Mouse (Mus musculus) gastrocnemius, postnatal 14 days (tissue): ENCODE data around the gene Asap3. TPM values are rescaled to one million over a fixed set of nuclear protein-coding genes. Genes with fewer than 3 reads are reported as not detected.

ENCODE experiments used
- DNase-seq: peaks from one replicate; pipeline ENCODE4 v3.0.0; 2021; ENCODE audit warnings: mixed read lengths
- intact Hi-C: fragments of 180-260 bp; cut with DNase I; formaldehyde crosslinking; loops from one replicate; pipeline ENCODE4 v1.15.1; 2025; ENCODE audit warnings: low total_unique reads
- total RNA-seq, 2 experiments: library from RNA; stranded (reverse); gene quantifications; 2 replicates each; pipeline ENCODE4 v1.2.3; 2021

Asap3 gene
- total RNA-seq, 2 experiments from 2014 or later: 4.0 to 5.9 TPM

GRCm38 (mm10) chr4:136284455-136284854 is 78.3 kb downstream of the Asap3 start, which contains the start of gene Zfp46:
TSS of gene Zfp46 (plus strand) at chr4:136284683.
- DNase-seq: peak; percentile 87
- intact Hi-C loops: no loop called here

- intact Hi-C loops: no loop called here
- no peak for DNase-seq
These were observed 78.7 kb downstream of the Asap3 start for GRCm38 (mm10) chr4:136284891-136285290.

DNA sequence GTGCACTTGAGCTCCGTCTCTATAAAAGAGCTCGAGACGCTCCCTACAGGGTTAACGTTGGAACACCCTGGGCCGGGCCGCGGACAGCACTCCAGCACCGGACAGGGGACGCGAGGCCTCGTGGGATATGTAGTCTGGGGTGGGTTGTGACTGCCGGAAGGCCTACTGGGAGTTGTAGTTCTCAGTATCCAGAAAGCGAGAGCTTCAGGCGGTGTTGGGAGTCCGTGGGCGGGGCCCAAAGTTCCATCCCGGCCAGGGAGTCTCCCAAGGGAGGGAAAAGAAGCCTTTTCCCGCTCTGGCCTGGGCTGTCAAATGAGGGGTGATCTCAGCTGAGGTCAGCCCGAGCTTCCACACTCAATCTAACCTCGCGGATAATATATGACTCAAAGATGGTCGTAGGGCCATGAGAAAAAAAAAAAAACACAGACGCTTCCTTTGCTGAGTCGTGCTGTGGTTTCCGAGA is 79.2 kb downstream of the Asap3 start:
- intact Hi-C loops: no loop called here
- peak; percentile 96 for DNase-seq

- DNase-seq: peak; percentile 97
- intact Hi-C loops: no loop called here
These were observed 79.7 kb downstream of the Asap3 start for GRCm38 (mm10) chr4:136285811-136286371.

DNA sequence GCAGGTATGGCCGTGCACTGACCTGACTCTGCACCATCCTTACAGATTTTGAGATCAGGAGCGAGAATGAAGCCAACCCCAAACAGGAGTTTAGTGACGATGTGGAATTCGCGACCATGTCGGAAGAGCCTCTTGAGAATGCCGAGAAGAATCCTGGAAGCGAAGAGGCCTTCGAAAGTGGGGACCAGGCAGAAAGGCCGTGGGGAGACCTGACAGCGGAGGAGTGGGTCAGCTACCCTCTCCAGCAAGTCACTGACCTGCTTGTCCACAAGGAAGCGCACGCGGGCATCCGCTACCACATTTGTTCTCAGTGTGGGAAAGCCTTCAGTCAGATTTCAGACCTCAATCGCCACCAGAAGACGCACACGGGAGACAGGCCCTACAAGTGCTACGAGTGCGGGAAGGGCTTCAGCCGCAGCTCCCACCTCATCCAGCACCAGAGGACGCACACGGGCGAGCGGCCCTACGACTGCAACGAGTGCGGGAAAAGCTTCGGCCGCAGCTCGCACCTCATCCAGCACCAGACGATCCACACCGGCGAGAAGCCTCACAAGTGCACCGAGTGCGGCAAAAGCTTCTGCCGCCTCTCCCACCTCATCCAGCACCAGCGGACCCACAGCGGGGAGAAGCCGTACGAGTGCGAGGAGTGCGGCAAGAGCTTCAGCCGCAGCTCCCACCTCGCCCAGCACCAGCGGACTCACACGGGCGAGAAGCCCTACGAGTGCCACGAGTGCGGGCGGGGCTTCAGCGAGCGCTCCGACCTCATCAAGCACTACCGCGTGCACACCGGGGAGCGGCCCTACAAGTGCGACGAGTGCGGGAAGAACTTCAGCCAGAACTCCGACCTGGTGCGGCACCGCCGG is 84.0 kb downstream of the Asap3 start:
- intact Hi-C loops: no loop called here
- DNase-seq: no peak

- DNase-seq: no peak
- intact Hi-C loops: no loop called here
These were observed 84.8 kb downstream of the Asap3 start for GRCm38 (mm10) chr4:136290781-136291595.

DNA sequence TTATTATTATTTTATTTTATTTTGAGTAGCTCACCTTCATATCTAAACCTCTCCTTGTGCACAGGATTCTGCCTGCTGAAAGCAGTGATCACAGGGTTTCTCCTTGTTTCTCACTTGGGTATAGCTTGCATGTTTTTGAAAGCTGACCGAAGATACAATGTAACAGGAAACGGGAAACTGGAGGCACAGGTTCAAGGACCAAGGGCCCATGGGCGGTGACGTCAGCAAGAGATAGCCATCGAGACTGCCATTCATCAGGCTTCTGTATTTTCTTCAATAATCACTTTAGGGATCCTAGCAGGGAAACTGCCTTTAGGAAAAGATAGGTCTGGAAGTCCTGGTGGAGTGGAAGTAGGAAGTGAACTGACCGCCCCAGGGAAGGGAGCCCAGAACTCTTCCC is 85.5 kb downstream of the Asap3 start:
- intact Hi-C loops: no loop called here
- DNase-seq: no peak

Other genes with a start within 250 kb of the Asap3 start
- 1 to 10 TPM; 1.2 to 2.1 TPM for gene Gale, start 242.6 kb upstream of the Asap3 start, total RNA-seq
- 10 to 100 TPM; 28.9 to 29.2 TPM for gene Lypla2, start 233.7 kb upstream of the Asap3 start, total RNA-seq
- 10 to 100 TPM; 20.4 to 21.4 TPM for gene Pithd1, start 219.1 kb upstream of the Asap3 start, total RNA-seq
- 10 to 100 TPM; 46.2 to 46.7 TPM for gene Eloa, start 184.6 kb upstream of the Asap3 start, total RNA-seq
- 100 to 1,000 TPM; 298 to 342 TPM for gene Rpl11, start 152.9 kb upstream of the Asap3 start, total RNA-seq
- 10 to 100 TPM; 28.4 to 28.7 TPM for gene Id3, start 62.9 kb upstream of the Asap3 start, total RNA-seq
- 1 to 10 TPM; 4.0 to 6.5 TPM for gene E2f2, start 34.0 kb upstream of the Asap3 start, total RNA-seq
- 100 to 1,000 TPM; 212 to 226 TPM for gene Tcea3, start 41.4 kb downstream of the Asap3 start, total RNA-seq
- gene Zfp46, start 78.3 kb downstream of the Asap3 start, total RNA-seq: 10 to 100 TPM; 35.9 to 47.2 TPM
- 10 to 100 TPM; 23.0 to 30.3 TPM for gene Hnrnpr, start 104.6 kb downstream of the Asap3 start, total RNA-seq
- gene Htr1d, start 217.2 kb downstream of the Asap3 start, total RNA-seq: not detected